Mouse (Mus musculus): ENCODE results near the gene Cpm.
"Not testable (repeated sequence)": the region's sequence is repeated elsewhere in the genome, so short reads cannot be mapped to it uniquely, and the experiment has no call there.

Gene Cpm

GRCm38 (mm10) chr10:117727518-117728110, 98.3 kb downstream of the Cpm start:
- DNase-seq = no peak

- no peak for DNase-seq
Observed at GRCm38 (mm10) chr10:117728574-117728973, 99.3 kb downstream of the Cpm start.

GRCm38 (mm10) chr10:117729139-117729814, 100.0 kb downstream of the Cpm start:
- no peak for DNase-seq

- DNase-seq = no peak
Observed at GRCm38 (mm10) chr10:117730140-117730539, 100.8 kb downstream of the Cpm start.

- DNase-seq = no peak
Observed at GRCm38 (mm10) chr10:117730637-117731203, 101.4 kb downstream of the Cpm start.

GRCm38 (mm10) chr10:117731244-117732101, 102.2 kb downstream of the Cpm start:
- DNase-seq = peak; percentile 32 to 43

- DNase-seq = no peak
Observed at GRCm38 (mm10) chr10:117732184-117732583, 102.9 kb downstream of the Cpm start.

- no peak for DNase-seq
Observed at GRCm38 (mm10) chr10:117732962-117733592, 103.8 kb downstream of the Cpm start.

- not testable (repeated sequence) for DNase-seq
Observed at GRCm38 (mm10) chr10:117733626-117734025, 104.3 kb downstream of the Cpm start.

- DNase-seq = not testable (repeated sequence)
Observed at GRCm38 (mm10) chr10:117734104-117734852, 105.0 kb downstream of the Cpm start.

GRCm38 (mm10) chr10:117735396-117735795, 106.1 kb downstream of the Cpm start:
- not testable (repeated sequence) for DNase-seq

GRCm38 (mm10) chr10:117736573-117736972, 107.3 kb downstream of the Cpm start:
- no peak for DNase-seq
